Mouse (Mus musculus) liver, adult (tissue): Measurements from ENCODE around the gene Lamtor4.

Source experiments
- GATA4 ChIP-seq: IDR thresholded peaks from 2 replicates; pipeline ENCODE4 v1.6.1; 2014; ENCODE audit warnings: mild to moderate bottlenecking, low read length; ENCODE audit not compliant: insufficient replicate concordance

Gene Lamtor4

DNA sequence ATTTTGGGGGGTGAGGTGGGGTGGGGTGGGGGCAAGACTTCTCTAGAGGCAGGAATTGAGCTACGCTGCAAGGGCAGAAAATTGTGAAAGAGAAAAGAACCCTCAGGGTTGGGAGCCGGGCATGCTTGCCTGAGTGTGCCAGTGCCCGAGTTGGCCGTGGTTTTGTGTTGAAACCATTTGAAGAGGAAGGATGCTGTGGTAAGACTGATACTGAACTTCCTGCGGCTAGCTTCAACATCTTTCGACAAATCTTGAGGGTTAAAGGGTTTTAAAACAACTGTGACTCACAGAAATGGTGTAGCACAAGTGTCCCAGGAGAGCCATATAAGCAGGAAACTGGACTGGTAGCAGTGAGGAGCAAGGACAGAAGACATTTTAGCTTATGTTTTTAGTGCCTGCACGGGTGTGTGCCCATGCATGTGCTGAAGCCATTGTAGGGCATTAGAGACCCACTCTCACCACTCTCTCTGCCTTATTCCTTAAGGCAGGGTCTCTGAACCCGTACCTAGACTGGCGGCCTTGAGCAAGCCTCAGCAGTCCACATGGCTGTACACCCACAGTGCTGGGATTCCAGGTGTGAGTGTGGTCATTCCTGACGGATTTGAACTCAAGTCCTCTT is 1.8 kb downstream of the Lamtor4 start:
- no peak for TF ChIP-seq GATA4

GRCm38 (mm10) chr5:138257585-138257978 is 2.3 kb downstream of the Lamtor4 start:
- TF ChIP-seq GATA4, result no peak

- no peak for TF ChIP-seq GATA4
Measured at GRCm38 (mm10) chr5:138258078-138258477, 2.8 kb downstream of the Lamtor4 start.

GRCm38 (mm10) chr5:138258542-138258941 is 3.3 kb downstream of the Lamtor4 start:
- TF ChIP-seq GATA4, result no peak

GRCm38 (mm10) chr5:138258993-138259392 is 3.7 kb downstream of the Lamtor4 start:
- no peak for TF ChIP-seq GATA4

- TF ChIP-seq GATA4, result no peak
Measured at GRCm38 (mm10) chr5:138260051-138260450, 4.8 kb downstream of the Lamtor4 start.

GRCm38 (mm10) chr5:138260834-138261233 is 5.6 kb downstream of the Lamtor4 start:
- TF ChIP-seq GATA4, result no peak

- TF ChIP-seq GATA4, result no peak
Measured at GRCm38 (mm10) chr5:138262001-138262400, 6.7 kb downstream of the Lamtor4 start.

GRCm38 (mm10) chr5:138262582-138263240 is 7.4 kb downstream of the Lamtor4 start:
- TF ChIP-seq GATA4, result no peak

DNA sequence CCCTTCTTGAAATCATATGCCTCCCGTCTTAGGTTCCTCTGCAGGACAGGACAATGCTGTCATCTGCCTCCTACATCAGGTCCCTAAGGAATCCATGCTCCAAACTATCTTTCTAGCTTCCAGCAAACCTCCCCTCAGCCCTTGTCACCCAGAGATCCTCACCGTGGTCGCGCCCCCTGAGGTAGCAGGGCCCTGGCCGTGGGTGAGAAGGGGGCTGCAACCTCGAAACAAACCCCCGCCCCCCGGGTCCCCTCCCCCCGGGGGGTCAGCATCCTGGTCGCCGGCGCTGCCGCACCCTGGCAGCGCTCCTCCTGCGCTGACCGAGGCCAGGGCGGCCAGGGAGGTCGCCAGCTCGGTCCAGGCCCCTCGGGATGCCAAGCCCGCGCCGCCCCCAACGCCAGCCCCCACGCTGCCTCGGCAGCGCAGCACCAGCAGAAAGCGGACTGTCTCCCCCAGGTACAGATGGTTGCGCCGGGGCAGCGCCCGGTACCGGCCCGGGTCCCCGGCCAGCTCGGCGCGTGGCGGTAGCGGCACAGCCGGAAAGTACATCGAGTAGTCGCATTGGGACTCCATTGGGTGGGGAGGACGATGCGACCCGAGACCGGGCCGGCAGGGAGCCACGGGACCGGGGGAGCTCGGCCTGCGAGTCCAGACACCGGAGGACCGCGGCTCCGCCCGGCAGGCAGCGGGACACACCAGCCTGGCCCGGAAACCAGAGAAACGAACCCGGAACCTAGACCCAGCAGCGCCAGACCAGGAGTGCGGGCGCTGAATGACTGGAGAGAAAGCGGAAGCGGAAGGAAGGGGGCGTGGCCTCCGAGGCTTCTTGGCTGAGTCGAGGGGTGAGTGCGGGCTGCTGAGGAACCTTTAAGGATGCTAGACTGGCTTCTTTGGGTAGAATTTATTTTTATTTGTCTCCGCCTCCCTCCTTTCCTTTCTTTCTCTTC is 8.3 kb downstream of the Lamtor4 start, which contains the start of gene BC037034:
Gene BC037034 (minus strand): TSS at position 774 of the 947 bp plus-strand sequence.
- no peak for TF ChIP-seq GATA4

DNA sequence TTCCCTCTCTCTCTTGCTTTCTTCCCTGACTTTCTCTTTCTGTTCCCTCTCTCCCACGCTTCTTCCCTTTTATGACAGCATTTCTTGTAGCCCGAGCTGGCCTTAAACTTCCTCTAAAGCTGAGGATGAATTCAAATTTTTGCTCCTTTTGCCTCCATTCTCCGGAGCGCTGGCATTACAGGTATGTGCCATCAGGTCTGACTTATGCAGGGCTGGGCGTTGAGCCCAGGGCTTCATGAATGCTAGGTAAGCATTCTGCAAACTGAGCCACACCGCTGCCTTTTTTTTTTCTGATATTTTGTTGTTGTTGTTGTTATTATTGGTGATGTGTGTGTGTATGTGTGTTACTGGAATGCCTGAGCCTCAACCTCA is 8.9 kb downstream of the Lamtor4 start:
- no peak for TF ChIP-seq GATA4

- TF ChIP-seq GATA4, result no peak
Measured at GRCm38 (mm10) chr5:138265712-138266111, 10.4 kb downstream of the Lamtor4 start.

- TF ChIP-seq GATA4, result no peak
Measured at GRCm38 (mm10) chr5:138267114-138267513, 11.8 kb downstream of the Lamtor4 start.

- TF ChIP-seq GATA4, result no peak
Measured at GRCm38 (mm10) chr5:138268980-138269379, 13.7 kb downstream of the Lamtor4 start.

DNA sequence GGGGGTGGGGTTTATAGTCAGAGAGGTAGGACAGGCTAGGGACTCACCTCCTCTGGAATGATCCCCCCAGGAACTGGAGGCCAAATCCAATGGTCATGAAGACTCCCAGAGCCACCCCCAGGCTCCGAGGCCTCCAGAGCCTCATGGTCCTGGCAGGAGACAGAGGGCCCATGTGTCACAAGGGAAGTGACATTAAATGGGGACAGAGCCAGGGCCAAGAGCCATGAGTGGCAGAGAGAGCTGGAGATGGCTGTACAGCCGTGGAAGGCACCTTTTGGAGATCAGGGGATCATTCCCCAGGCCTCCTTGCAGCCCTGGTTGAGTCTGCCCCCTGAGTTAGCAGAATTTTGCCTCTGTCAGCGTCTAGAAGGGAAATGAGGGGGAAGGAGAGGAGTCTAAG is 15.9 kb downstream of the Lamtor4 start:
- no peak for TF ChIP-seq GATA4
